Mouse (Mus musculus): ENCODE results near the gene Scarb2. TPM values are rescaled to one million over a fixed set of nuclear protein-coding genes. Genes with fewer than 3 reads are reported as not detected.

Scarb2 gene
- total and polyA plus RNA-seq, 3 experiments, result 38.5 to 85.9 (median 76.7) TPM

GRCm38 (mm10) chr5:92392542-92392941 lies 114.1 kb downstream of the Scarb2 start:
- Histone ChIP-seq H3K27ac (peak overlapping the region; percentile 31; the same call in 1 of the 2 replicates), H3K4me3 (0 out of 2 replicates have a peak overlapping the region, but pooled peaks have one; percentile 1), H3K9ac (ENCODE audit: low read depth, low read length) (peak overlapping the region; percentile 25; the same call in 1 of the 2 replicates), H3K36me3 (ENCODE audit: control insufficient read depth, insufficient read depth, low read length) (peaks cover 20% of the 10 kb centered on the region), H3K27me3 (ENCODE audit: control insufficient read depth, insufficient read depth, low read length) (no peaks in the 10 kb centered on the region), H3K4me1 (ENCODE audit: control insufficient read depth, insufficient read depth, low read length) (peaks cover 7% of the 10 kb centered on the region), H3K79me2 (replicated peaks; ENCODE audit: control insufficient read depth, insufficient read depth, low read length) (no peaks in the 10 kb centered on the region)
- no peak for DNase-seq
- intact Hi-C loops (cut with DNase I), result no loop called here
- WGBS, result 62% methylated on average over 18 of the region's 18 CpGs
- TF ChIP-seq POLR2A (IDR thresholded peaks at IDR 0.05; ENCODE audit: insufficient read depth, low read depth, low read length) (no peak; the same call in 1 of the 2 replicates), EP300 (IDR thresholded peaks at IDR 0.05; ENCODE audit: insufficient read depth, low read depth, low read length) (no peak), CTCF (IDR thresholded peaks at IDR 0.05) (no peak)

Small RNA genes lying within 50 kb of the gene (microRNA-seq; reads per million reads assigned to microRNA genes)
- gene Mir6415, result 0 reads per million in 2 experiments

Other genes with a start within 250 kb of the Scarb2 start
- gene Naaa, start 228.7 kb downstream of the Scarb2 start, total RNA-seq (2021), result 10 to 100 TPM; 14.2 to 16.1 TPM
- 16.8 and 20.4 TPM in 2 replicates for gene Naaa, start 228.7 kb downstream of the Scarb2 start, polyA plus RNA-seq (2012; rRNA removed)
- gene Sdad1, start 196.4 kb downstream of the Scarb2 start, total RNA-seq (2021), result 10 to 100 TPM; 10.9 TPM
- gene Sdad1, start 196.4 kb downstream of the Scarb2 start, polyA plus RNA-seq (2012; rRNA removed), result 6.1 and 7.0 TPM in 2 replicates
- gene Cxcl9, start 178.8 kb downstream of the Scarb2 start, total RNA-seq (2021), result 1 to 10 TPM; 2.8 to 3.0 TPM
- 12.2 and 21.0 TPM in 2 replicates for gene Cxcl9, start 178.8 kb downstream of the Scarb2 start, polyA plus RNA-seq (2012; rRNA removed)
- 100 to 1,000 TPM; 622 to 797 TPM for gene Art3, start 175.0 kb downstream of the Scarb2 start, total RNA-seq (2021)
- gene Art3, start 175.0 kb downstream of the Scarb2 start, polyA plus RNA-seq (2012; rRNA removed), result 268 and 420 TPM in 2 replicates
- gene Cxcl10, start 157.9 kb downstream of the Scarb2 start, total RNA-seq (2021), result under 1 TPM in 1 of 2 experiments, not detected in 1; 0.34 TPM
- gene Cxcl10, start 157.9 kb downstream of the Scarb2 start, polyA plus RNA-seq (2012; rRNA removed), result 1.0 and 3.6 TPM in 2 replicates
- 10 to 100 TPM; 14.5 to 20.9 TPM for gene Nup54, start 71.6 kb downstream of the Scarb2 start, total RNA-seq (2021)
- 11.1 and 19.9 TPM in 2 replicates for gene Nup54, start 71.6 kb downstream of the Scarb2 start, polyA plus RNA-seq (2012; rRNA removed)
- not detected for gene Fam47e, start 48.2 kb upstream of the Scarb2 start, total RNA-seq (2021)
- 0.23 TPM in 1 of 2 replicates, not detected in the other for gene Fam47e, start 48.2 kb upstream of the Scarb2 start, polyA plus RNA-seq (2012; rRNA removed)
- 1 to 10 TPM; 1.2 to 2.5 TPM for gene Stbd1, start 96.2 kb upstream of the Scarb2 start, total RNA-seq (2021)
- gene Stbd1, start 96.2 kb upstream of the Scarb2 start, polyA plus RNA-seq (2012; rRNA removed), result 5.2 and 6.5 TPM in 2 replicates
- gene Ccdc158, start 168.4 kb upstream of the Scarb2 start, total RNA-seq (2021), result under 1 TPM in 1 of 2 experiments, not detected in 1; 0.09 TPM
- gene Ccdc158, start 168.4 kb upstream of the Scarb2 start, polyA plus RNA-seq (2012; rRNA removed), result 0.18 TPM in 1 of 2 replicates, not detected in the other
- 10 to 100 TPM; 32.8 to 38.5 TPM for gene Shroom3, start 176.6 kb upstream of the Scarb2 start, total RNA-seq (2021)
- gene Shroom3, start 176.6 kb upstream of the Scarb2 start, polyA plus RNA-seq (2012; rRNA removed), result 31.4 and 32.8 TPM in 2 replicates